Mouse (Mus musculus) liver, embryonic 13.5 days (tissue): ENCODE data around the gene Olfr789. TPM values are rescaled to one million over a fixed set of nuclear protein-coding genes. Genes with fewer than 3 reads are reported as not detected.

ENCODE experiments used
- ATAC-seq: fragments of 200-750 bp; cut with Nextera tagmentation; 2 replicates; pipeline ENCODE4 v1.8.0; 2017; ENCODE audit warnings: low read depth, mild to moderate bottlenecking, moderate number of reproducible peaks, moderate library complexity
- DNase-seq: peaks from one replicate; pipeline ENCODE4 v3.0.0; 2022
- H3K27ac ChIP-seq: fragments of 300-500 bp; sonication (generic); 2 replicates; pipeline ENCODE4 v1.5.1; 2015; ENCODE audit warnings: moderate library complexity, mild to moderate bottlenecking, inconsistent platforms
- H3K27me3 ChIP-seq: fragments of 300-500 bp; sonication (generic); 2 replicates; pipeline ENCODE4 v1.6.1; 2015; ENCODE audit warnings: mild to moderate bottlenecking, inconsistent platforms
- H3K36me3 ChIP-seq: fragments of 300-500 bp; sonication (generic); 2 replicates; pipeline ENCODE4 v1.6.1; 2015; ENCODE audit warnings: mild to moderate bottlenecking, inconsistent platforms
- H3K4me1 ChIP-seq: fragments of 300-500 bp; sonication (generic); replicated peaks from 2 replicates; pipeline ENCODE4 v1.6.1; 2015; ENCODE audit warnings: inconsistent platforms
- H3K4me2 ChIP-seq: fragments of 300-500 bp; sonication (generic); 2 replicates; pipeline ENCODE4 v1.6.1; 2015; ENCODE audit warnings: inconsistent platforms, mild to moderate bottlenecking, moderate library complexity
- H3K4me3 ChIP-seq: fragments of 300-500 bp; sonication (generic); replicated peaks from 2 replicates; pipeline ENCODE4 v1.5.1; 2015; ENCODE audit warnings: mild to moderate bottlenecking, inconsistent platforms
- H3K9ac ChIP-seq: fragments of 300-500 bp; sonication (generic); 2 replicates; pipeline ENCODE4 v1.6.1; 2015; ENCODE audit warnings: mild to moderate bottlenecking, inconsistent platforms
- H3K9me3 ChIP-seq: fragments of 300-500 bp; sonication (generic); replicated peaks from 2 replicates; pipeline ENCODE4 v1.6.1; 2016; ENCODE audit warnings: inconsistent platforms
- WGBS: fragments of 180-500 bp; shearing (Covaris S2); methylation state at CpG from one replicate; pipeline ENCODE4 v1.1.7; 2015; ENCODE audit not compliant: insufficient replicate concordance; 5-methylcytosine and 5-hydroxymethylcytosine counted together
- polyA plus RNA-seq: library from polyadenylated mRNA; unstranded; fragments of >200 nt; fragmentation: Nextera tagmentation; extraction: Ambion mirVana; gene quantifications from 2 replicates; pipeline ENCODE4 v1.2.1, GENCODE M21; 2015

Gene Olfr789
- polyA plus RNA-seq = not detected in 2 replicates

- DNase-seq = no peak
- no peak for ATAC-seq
- H3K36me3 ChIP-seq = no peaks in the 10 kb centered on the region
- no peak within 1 kb of the TSS for H3K4me3 ChIP-seq
- no peak within 1 kb of the TSS for H3K27ac ChIP-seq
- no peaks in the 10 kb centered on the region for H3K27me3 ChIP-seq
- no peaks in the 10 kb centered on the region for H3K9me3 ChIP-seq
- no peak within 1 kb of the TSS for H3K4me2 ChIP-seq
- H3K4me1 ChIP-seq = no peaks in the 10 kb centered on the region
- H3K9ac ChIP-seq = no peak within 1 kb of the TSS
- 31% methylated on average over 2 of the region's 2 CpGs for WGBS
Observed at GRCm38 (mm10) chr10:129484452-129484851, at the start of gene Olfr789. Olfr789 (plus strand) TSS chr10:129484752.

DNA sequence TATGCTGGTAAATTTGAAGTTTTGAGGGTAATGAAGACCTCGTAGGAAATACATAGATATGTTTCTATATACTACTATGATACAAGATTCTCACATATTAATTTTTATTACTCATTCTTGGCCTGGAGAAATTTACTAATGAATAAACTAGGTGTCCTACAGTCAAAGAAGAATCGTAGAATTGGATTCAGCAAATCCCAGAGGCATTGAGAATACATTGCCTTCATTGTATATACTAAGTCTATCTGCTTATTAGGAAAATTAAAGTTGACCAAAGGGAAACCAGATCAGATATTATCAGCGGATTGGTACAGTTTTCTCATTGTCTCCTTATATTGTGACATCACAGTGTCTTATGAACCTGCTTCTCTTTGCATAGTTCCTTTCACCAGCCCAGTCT is 23.0 kb upstream of the Olfr789 start, which contains the start of gene Olfr787:
TSS of gene Olfr787 (plus strand) at position 301 of the 400 bp plus-strand sequence.
- H3K4me3 ChIP-seq = no peak within 1 kb of the TSS
- no peak within 1 kb of the TSS for H3K27ac ChIP-seq
- no peaks in the 10 kb centered on the region for H3K36me3 ChIP-seq
- no peak for ATAC-seq
- H3K9ac ChIP-seq = no peak within 1 kb of the TSS
- H3K4me2 ChIP-seq = no peak within 1 kb of the TSS
- no peaks in the 10 kb centered on the region for H3K9me3 ChIP-seq
- no peaks in the 10 kb centered on the region for H3K27me3 ChIP-seq
- no peak for DNase-seq
- WGBS = 58% methylated on average over 3 of the region's 3 CpGs
- H3K4me1 ChIP-seq = no peaks in the 10 kb centered on the region

DNA sequence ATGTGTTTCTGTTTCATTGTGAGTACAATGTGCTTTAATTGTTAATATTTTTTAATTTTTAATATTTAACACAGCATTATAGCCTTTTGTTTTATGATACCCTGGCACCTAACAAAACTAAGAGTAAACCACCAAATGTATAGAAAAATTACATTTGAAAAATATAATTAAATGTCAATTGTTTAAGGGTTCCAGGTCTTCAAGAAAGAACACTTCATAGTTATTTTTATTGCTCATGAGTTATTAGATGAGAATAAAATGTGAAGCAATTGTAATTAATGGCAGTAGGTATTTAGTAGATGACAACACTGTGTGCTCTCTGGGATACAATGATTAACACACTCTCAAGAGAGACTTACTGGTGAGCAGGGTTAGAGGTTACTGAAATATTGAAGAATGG is 13.9 kb upstream of the Olfr789 start, which contains the start of gene Olfr788:
TSS of gene Olfr788 (plus strand) at position 301 of the 400 bp plus-strand sequence.
- no peak within 1 kb of the TSS for H3K9ac ChIP-seq
- DNase-seq (no peak), ATAC-seq (no peak)
- no peak within 1 kb of the TSS for H3K27ac ChIP-seq
- H3K4me2 ChIP-seq = no peak within 1 kb of the TSS
- H3K9me3 ChIP-seq = no peaks in the 10 kb centered on the region
- no peaks in the 10 kb centered on the region for H3K4me1 ChIP-seq
- H3K4me3 ChIP-seq = no peak within 1 kb of the TSS
- no peaks in the 10 kb centered on the region for H3K27me3 ChIP-seq
- no peaks in the 10 kb centered on the region for H3K36me3 ChIP-seq

DNA sequence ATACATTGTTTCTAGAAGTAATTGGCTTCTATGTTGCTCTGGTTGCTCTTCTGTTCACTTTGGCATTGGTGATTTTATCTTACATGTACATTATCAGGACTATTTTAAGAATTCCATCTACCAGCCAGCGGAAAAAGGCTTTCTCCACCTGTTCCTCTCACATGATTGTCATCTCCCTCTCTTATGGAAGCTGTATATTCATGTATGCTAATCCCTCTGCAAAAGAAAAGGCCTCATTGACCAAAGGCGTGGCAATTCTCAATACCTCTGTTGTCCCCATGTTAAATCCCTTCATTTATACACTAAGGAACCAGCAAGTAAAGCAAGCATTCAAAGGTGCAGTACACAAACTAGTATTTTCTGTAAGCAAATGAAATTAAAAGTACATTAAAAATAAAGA is 11.3 kb upstream of the Olfr789 start:
- H3K9ac ChIP-seq = no peak overlapping the region
- DNase-seq (no peak), ATAC-seq (no peak)
- H3K27ac ChIP-seq = no peak overlapping the region
- H3K27me3 ChIP-seq = no peaks in the 10 kb centered on the region
- no peak overlapping the region for H3K4me3 ChIP-seq
- no peaks in the 10 kb centered on the region for H3K9me3 ChIP-seq
- H3K4me2 ChIP-seq = no peak overlapping the region
- no peaks in the 10 kb centered on the region for H3K36me3 ChIP-seq
- no peaks in the 10 kb centered on the region for H3K4me1 ChIP-seq
- WGBS = 37% methylated on average over 2 of the region's 2 CpGs

DNA sequence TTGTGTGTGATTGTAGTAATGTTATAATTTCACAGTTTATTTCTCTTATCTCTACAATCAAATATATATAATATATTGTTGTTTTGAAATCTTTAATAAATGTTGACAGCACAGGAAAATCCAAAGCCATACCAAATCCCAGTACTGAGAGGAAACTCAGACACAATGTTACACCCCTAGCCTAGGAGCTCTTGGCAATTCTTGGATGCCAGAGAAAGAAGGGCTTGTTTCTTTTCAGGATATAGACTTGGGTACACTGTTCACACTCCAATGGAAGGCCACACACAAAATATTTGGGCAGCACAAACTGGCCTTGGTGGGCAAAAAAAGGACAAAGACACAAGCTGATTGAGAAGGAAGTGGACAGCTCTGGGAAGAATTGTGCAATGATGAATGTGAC is 10.8 kb upstream of the Olfr789 start:
- Histone ChIP-seq H3K9me3 (no peaks in the 10 kb centered on the region), H3K4me1 (no peaks in the 10 kb centered on the region), H3K9ac (no peak overlapping the region), H3K27ac (no peak overlapping the region), H3K4me2 (no peak overlapping the region), H3K4me3 (no peak overlapping the region), H3K27me3 (no peaks in the 10 kb centered on the region), H3K36me3 (no peaks in the 10 kb centered on the region)
- ATAC-seq = no peak
- no peak for DNase-seq

- 52% methylated on average over 2 of the region's 2 CpGs for WGBS
- no peak for DNase-seq
- no peak overlapping the region for H3K9ac ChIP-seq
- no peaks in the 10 kb centered on the region for H3K9me3 ChIP-seq
- no peak for ATAC-seq
- no peak overlapping the region for H3K4me3 ChIP-seq
- H3K27me3 ChIP-seq = no peaks in the 10 kb centered on the region
- H3K4me2 ChIP-seq = no peak overlapping the region
- H3K4me1 ChIP-seq = no peaks in the 10 kb centered on the region
- no peaks in the 10 kb centered on the region for H3K36me3 ChIP-seq
- no peak overlapping the region for H3K27ac ChIP-seq
Observed at GRCm38 (mm10) chr10:129490101-129490500, 5.5 kb downstream of the Olfr789 start.

DNA sequence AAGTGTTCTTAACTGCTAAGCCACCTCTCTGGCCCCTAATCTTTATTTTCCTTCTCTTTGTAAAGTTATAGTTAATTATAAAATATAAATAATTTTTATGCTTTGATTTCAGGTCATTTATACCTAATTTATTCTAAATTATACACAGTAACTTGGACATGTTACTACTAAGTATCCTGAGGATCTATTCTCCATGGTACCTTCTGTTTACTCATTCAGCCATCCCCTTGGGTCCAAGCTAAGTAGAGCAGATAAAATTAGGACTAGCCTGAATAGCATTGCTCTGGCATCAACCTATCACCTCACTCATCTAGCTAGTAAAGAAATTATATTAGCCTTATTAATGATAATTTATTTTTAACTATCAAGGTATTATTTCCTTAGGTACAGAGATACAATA is 13.6 kb downstream of the Olfr789 start, which contains the start of gene Olfr790:
TSS of gene Olfr790 (plus strand) at position 301 of the 400 bp plus-strand sequence.
- Histone ChIP-seq H3K4me1 (no peaks in the 10 kb centered on the region), H3K4me2 (no peak within 1 kb of the TSS), H3K27ac (no peak within 1 kb of the TSS), H3K9ac (no peak within 1 kb of the TSS), H3K27me3 (no peaks in the 10 kb centered on the region), H3K36me3 (no peaks in the 10 kb centered on the region), H3K4me3 (no peak within 1 kb of the TSS), H3K9me3 (no peaks in the 10 kb centered on the region)
- no peak for ATAC-seq
- no peak for DNase-seq

DNA sequence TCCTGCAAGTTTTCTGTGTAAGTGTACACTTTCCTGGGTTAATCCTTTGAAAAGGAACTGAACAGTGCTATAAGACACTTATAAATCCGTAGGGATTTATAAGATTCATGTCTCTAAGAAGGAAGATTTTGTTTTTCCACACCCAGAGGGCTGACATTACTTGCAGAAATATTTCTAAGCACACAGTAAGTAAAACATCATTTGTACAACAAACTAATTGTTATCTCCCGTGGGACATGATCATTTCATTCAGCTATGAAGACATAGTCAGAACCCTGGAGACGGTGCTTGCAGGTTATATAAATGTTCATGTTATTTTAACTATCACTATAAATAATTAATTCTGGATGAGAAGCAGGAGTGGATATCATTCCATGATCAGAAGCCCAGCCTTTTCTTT is 36.9 kb downstream of the Olfr789 start, which contains the start of gene Olfr791:
TSS of gene Olfr791 (plus strand) at position 301 of the 400 bp plus-strand sequence.
- ATAC-seq (no peak), DNase-seq (no peak)
- 42% methylated on average over 3 of the region's 3 CpGs for WGBS
- Histone ChIP-seq H3K9ac (no peak within 1 kb of the TSS), H3K36me3 (no peaks in the 10 kb centered on the region), H3K27me3 (no peaks in the 10 kb centered on the region), H3K4me3 (no peak within 1 kb of the TSS), H3K4me1 (no peaks in the 10 kb centered on the region), H3K27ac (no peak within 1 kb of the TSS), H3K4me2 (no peak within 1 kb of the TSS), H3K9me3 (no peaks in the 10 kb centered on the region)

DNA sequence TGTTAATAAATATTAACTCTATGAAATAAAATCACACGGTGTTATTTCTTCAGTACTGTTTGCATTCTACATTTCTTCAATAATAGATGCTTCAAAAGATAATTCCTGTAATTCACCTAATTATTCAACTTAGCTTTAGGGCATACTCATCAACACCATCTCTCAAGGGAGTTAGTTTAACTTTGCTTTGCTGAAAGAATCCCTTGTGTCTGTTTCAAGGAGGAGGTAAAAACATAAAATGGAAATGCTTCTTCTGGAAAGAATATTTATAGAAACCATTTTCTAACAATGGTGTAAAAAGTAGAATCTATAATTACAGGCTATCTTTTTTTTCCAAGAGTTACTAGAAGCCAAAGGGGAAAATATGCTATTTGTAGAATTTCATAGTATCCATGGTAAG is 54.3 kb downstream of the Olfr789 start, which contains the start of gene Olfr792:
TSS of gene Olfr792 (plus strand) at position 301 of the 400 bp plus-strand sequence.
- WGBS = 59% methylated on average over 1 of the region's 1 CpGs
- DNase-seq = no peak
- H3K4me1 ChIP-seq = no peaks in the 10 kb centered on the region
- no peak within 1 kb of the TSS for H3K4me3 ChIP-seq
- H3K27me3 ChIP-seq = no peaks in the 10 kb centered on the region
- H3K4me2 ChIP-seq = no peak within 1 kb of the TSS
- H3K27ac ChIP-seq = no peak within 1 kb of the TSS
- no peaks in the 10 kb centered on the region for H3K36me3 ChIP-seq
- no peak within 1 kb of the TSS for H3K9ac ChIP-seq
- no peaks in the 10 kb centered on the region for H3K9me3 ChIP-seq
- ATAC-seq = no peak

Other genes with a start within 250 kb of the Olfr789 start
- gene Olfr774, start 248.5 kb upstream of the Olfr789 start, polyA plus RNA-seq = not detected in 2 replicates
- not detected in 2 replicates for gene Olfr775, start 236.3 kb upstream of the Olfr789 start, polyA plus RNA-seq
- not detected in 2 replicates for gene Olfr776, start 225.6 kb upstream of the Olfr789 start, polyA plus RNA-seq
- gene Olfr777, start 213.3 kb upstream of the Olfr789 start, polyA plus RNA-seq = not detected in 2 replicates
- not detected in 2 replicates for gene Olfr780, start 166.6 kb upstream of the Olfr789 start, polyA plus RNA-seq
- gene Olfr781, start 155.9 kb upstream of the Olfr789 start, polyA plus RNA-seq = not detected in 2 replicates
- gene Olfr782, start 135.9 kb upstream of the Olfr789 start, polyA plus RNA-seq = not detected in 2 replicates
- 0.03 TPM in 1 of 2 replicates, not detected in the other for gene Olfr784, start 100.7 kb upstream of the Olfr789 start, polyA plus RNA-seq
- gene Olfr785, start 79.3 kb upstream of the Olfr789 start, polyA plus RNA-seq = not detected in 2 replicates
- gene Olfr786, start 57.4 kb upstream of the Olfr789 start, polyA plus RNA-seq = not detected in 2 replicates
- gene Olfr787, start 22.9 kb upstream of the Olfr789 start, polyA plus RNA-seq = not detected in 2 replicates
- not detected in 2 replicates for gene Olfr788, start 13.8 kb upstream of the Olfr789 start, polyA plus RNA-seq
- not detected in 2 replicates for gene Olfr790, start 13.7 kb downstream of the Olfr789 start, polyA plus RNA-seq
- not detected in 2 replicates for gene Olfr791, start 37.0 kb downstream of the Olfr789 start, polyA plus RNA-seq
- gene Olfr792, start 54.4 kb downstream of the Olfr789 start, polyA plus RNA-seq = not detected in 2 replicates
- not detected in 2 replicates for gene Olfr794, start 82.9 kb downstream of the Olfr789 start, polyA plus RNA-seq
- gene Olfr796, start 127.8 kb downstream of the Olfr789 start, polyA plus RNA-seq = not detected in 2 replicates
- gene Olfr798, start 143.2 kb downstream of the Olfr789 start, polyA plus RNA-seq = not detected in 2 replicates
- gene Olfr799, start 152.7 kb downstream of the Olfr789 start, polyA plus RNA-seq = not detected in 2 replicates
- gene Olfr800, start 172.9 kb downstream of the Olfr789 start, polyA plus RNA-seq = not detected in 2 replicates
- not detected in 2 replicates for gene Olfr801, start 189.1 kb downstream of the Olfr789 start, polyA plus RNA-seq
- gene Olfr802, start 203.4 kb downstream of the Olfr789 start, polyA plus RNA-seq = not detected in 2 replicates
- not detected in 2 replicates for gene Olfr803, start 209.5 kb downstream of the Olfr789 start, polyA plus RNA-seq
- gene Olfr804, start 218.5 kb downstream of the Olfr789 start, polyA plus RNA-seq = not detected in 2 replicates
- not detected in 2 replicates for gene Olfr805, start 244.6 kb downstream of the Olfr789 start, polyA plus RNA-seq